Mouse (Mus musculus) heart, postnatal 14 days (tissue): ENCODE results near the gene Cc2d1b. TPM values are rescaled to one million over a fixed set of nuclear protein-coding genes. Genes with fewer than 3 reads are reported as not detected.

Source experiments
- DNase-seq, 2 experiments: peaks; one replicate each; pipeline ENCODE4 v3.0.0; 2021 to 2022
- intact Hi-C: fragments of 180-260 bp; cut with DNase I; formaldehyde crosslinking; loops from one replicate; pipeline ENCODE4 v1.15.1; 2025
- long read RNA-seq, 2 experiments: library from polyadenylated mRNA; stranded (forward); transcript quantifications; one replicate each; pipeline ENCODE4 v2.0.0; 2021
- total RNA-seq, 2 experiments: library from RNA; stranded (reverse); gene quantifications; 2 replicates each; pipeline ENCODE4 v1.2.3; 2021

Cc2d1b gene
- total RNA-seq = 10 to 100 TPM; 14.6 to 17.6 TPM
- long read RNA-seq, experiment 1, transcript Cc2d1b-201 (25 exons, 3,303 nt) = major isoform, 17 of 25 reads
- long read RNA-seq, experiment 1, partial matches to known transcripts = 3 of 25 reads
- long read RNA-seq, experiment 1, other reads (novel, unspliced or antisense) = 5 of 25 reads
- long read RNA-seq, experiment 2, transcript Cc2d1b-201 (25 exons, 3,303 nt) = major isoform, 11 of 18 reads
- long read RNA-seq, experiment 2, partial matches to known transcripts = 4 of 18 reads
- long read RNA-seq, experiment 2, other reads (novel, unspliced or antisense) = 3 of 18 reads

DNA sequence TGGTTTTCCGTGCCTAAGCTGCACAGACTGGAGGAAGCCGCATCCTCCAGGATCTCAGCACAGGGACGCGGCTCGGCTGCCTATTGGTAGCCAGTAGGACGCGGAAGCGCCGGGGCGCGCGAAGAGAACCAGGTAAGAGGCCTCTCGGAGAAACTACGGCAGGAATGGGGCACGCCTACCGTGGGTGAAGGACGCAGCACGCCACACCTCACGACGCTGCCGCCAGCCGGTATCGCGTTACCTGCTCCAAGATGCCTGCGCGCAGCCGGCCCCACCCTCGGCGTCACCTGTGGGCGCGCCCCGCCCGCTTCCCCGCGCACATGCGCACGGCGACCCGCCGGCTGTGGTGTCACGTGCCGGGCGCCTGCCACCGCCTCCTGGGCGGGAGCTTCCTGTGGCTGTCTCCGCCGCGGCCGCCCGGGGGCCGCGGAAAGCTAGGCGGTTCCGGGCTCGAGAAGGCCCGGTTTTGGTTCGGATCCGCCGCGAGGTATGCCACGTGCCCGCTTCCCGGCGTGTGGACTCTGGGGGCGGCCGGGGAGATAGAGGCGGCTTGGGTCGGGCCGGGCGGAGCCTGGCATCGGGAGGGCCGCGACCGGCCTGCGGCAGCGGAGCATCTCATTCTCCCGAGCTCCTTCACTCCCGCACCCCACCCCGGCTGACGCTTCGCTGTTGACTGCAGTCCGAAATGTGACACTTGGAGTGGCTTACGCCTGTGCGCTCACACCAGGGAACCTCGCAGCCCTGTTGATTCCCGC, at the start of gene Cc2d1b:
TSS of gene Cc2d1b (plus strand) at position 354 of the 755 bp plus-strand sequence.
- intact Hi-C loops = loop anchor here (5.0 kb wide), 1 partner anchor 277 kb away; no protein-coding TSS in a partner anchor
- DNase-seq = peak; percentile 91 to 93

DNA sequence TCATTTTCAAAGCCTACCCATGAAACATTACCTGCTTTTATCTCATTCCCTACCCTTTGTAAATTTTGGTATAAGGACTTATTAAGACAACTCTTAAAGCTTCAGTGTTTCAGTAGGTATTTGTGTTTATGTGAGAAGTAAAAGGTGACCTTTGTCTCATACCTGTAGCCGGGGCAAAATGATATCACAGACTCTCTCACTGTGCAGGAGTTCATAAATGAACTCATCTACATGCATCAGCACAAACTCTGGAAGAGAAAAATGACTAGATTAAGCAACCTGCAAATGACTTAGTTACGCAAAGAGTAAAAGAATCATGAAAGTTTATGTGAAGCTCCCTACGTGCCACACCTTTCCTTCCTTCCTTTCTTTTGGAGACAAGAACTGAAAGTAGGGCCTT, 47.1 kb upstream of the Cc2d1b start:
- intact Hi-C loops = no loop called here
- no peak for DNase-seq

DNA sequence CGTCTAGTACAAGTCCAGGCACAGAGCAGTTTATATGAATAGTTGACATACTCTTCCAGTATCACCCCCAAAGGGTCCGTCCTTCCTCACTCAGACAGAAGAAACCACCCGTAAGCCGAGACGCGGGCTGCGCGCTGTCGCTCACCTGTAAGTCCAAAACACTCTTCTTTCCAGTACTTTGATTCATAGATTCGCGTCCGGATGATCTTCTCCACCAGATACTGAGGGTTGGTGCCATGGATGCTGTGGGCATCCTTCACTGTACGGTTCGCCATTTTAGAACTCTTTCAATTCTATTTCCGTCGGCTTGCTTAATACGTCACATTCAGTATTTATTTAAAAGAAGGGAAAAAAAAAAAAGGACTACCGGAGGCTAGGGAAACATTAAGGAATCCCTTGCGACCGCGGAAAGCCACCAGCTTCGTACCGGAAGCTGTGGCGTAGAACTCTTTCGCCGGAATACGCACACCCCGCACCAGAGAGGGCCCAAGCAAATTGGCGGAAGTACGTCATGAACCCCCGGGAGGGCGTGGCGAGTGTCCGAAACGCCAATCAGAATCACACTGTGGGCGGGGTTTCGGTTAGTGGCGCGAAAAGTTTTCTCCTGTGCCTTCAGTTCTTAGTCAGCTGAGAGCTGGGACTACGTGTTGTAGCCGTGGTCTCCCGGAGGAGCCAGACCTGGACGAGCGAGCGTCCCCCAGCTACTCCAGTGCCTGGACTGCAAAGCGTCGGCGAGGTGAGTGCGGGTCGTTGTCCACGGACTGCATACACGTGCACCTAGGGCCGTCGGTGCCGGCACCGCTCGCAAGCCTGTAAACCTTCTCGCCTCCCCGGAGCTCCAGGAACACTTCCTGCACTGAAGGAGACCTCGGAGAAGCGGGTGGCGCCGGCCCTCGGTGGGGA, 40.6 kb upstream of the Cc2d1b start, which contains the start of the genes Prpf38a and Orc1:
TSS of gene Prpf38a (minus strand) at position 497 of the 903 bp plus-strand sequence.
TSS of gene Orc1 (plus strand) at position 584 of the 903 bp plus-strand sequence.
- peak; percentile 95 to 98 for DNase-seq
- intact Hi-C loops = loop anchor here (1.0 kb wide), 1 partner anchor 39 kb away; no protein-coding TSS in a partner anchor

DNA sequence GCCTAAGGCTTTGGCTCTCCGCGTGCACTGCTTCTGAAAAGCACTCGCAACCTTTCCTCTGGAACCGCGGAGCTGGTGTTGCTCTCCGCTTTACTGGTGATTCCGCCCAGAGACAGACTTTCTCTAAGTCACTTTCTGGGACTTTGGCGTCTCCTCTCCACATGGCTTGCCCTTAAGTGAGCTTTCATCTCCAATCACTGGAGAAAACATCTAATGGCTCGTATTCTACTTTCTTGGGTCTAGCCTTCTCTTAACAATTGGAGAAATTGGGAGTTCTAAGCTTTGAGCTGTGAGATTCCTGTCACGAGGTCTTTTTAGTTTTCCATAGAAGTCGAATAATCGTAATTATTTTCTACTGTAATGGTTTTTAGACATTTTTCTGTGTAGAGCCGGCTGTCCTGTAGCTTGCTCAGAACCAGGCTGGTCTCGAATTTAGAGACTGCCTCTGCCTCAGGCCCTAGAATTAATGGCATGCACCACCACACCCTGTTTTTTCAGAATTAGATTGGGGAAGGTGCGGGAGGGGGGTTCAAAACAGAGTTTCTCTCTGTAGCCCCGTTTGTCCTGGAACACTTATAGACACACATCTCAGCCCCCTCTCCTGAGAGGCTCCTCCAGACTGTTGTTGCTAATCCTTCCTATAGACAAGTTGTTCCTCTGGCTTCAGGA, 39.9 kb upstream of the Cc2d1b start:
- DNase-seq = no peak
- intact Hi-C loops = loop anchor here (1.0 kb wide), 1 partner anchor 38 kb away; no protein-coding TSS in a partner anchor

DNA sequence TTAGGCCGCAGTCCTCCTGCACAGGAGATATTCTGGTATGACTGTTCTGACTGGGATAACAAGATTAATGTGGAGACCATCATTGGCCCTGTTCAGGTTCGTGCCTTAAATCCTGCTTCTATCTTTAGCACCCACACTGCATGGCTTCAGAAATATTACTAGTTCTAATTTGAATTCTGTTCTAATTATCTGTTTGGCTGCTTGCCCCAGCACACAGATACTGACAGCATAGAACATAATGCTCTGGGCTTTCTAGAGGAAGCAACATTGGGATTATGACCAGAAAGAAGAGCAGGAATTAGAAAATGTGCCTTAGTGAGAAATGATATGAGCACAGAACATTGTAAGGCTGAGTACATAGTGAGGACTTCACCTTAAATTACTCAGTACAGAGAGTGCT, 26.4 kb upstream of the Cc2d1b start:
- DNase-seq = no peak
- intact Hi-C loops = no loop called here

DNA sequence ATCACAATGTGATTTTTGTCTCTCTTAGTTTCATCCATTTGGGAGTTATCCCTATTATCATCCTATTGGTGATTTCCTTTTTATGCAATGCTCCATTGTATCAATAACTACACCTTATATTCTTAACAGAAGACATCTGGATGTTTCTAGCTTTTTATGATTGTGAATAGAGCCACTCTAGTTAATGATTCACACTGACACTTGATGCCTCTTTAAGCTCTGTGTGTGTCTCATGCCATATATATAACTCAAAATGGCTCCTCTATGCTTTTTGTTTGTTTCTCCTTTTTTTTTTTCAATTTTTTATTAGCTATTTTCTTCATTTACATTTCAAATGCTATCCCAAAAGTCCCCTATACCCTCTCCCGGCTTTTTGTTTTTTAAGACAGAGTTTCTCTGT, 24.0 kb upstream of the Cc2d1b start:
- no peak for DNase-seq
- intact Hi-C loops = no loop called here

DNA sequence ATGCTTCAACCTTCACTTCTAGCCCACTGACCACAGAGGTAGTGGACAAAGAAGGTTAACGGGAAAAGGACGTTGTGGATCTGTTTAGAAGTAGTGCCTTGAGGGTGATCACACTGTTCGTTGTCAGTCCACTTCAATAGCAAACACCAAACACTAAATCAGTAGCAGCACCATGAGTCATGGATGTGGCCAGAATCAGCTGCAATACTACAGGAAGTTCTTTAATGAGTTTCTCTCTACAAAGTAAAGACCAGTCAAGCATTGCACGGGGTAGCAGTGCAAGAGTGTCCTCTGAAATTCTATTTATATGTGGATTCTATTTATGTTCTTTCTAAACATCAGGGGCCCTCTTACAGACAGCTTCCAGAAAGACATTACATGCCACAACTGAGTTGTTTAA, 21.4 kb upstream of the Cc2d1b start:
- no peak for DNase-seq
- intact Hi-C loops = no loop called here

DNA sequence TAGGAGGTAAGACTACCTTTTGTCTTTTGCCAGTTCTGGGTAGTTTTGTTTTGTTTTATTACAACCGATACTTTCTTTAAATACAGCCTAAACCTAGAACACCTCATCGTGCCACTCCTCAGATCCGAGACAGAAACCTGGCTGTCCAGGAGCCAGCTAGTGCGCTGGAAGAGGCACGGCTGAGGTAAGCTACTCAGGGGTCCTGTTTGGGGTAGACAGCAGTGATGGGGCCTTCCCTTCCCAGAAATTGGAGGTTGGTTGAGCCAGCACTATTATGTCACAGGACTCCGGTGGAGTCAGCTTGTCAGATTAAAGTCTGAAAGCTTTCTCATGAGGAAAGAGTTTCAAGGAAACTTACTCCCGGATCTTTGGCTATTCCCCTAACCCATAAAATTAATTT, 17.9 kb upstream of the Cc2d1b start:
- DNase-seq = no peak
- intact Hi-C loops = no loop called here

DNA sequence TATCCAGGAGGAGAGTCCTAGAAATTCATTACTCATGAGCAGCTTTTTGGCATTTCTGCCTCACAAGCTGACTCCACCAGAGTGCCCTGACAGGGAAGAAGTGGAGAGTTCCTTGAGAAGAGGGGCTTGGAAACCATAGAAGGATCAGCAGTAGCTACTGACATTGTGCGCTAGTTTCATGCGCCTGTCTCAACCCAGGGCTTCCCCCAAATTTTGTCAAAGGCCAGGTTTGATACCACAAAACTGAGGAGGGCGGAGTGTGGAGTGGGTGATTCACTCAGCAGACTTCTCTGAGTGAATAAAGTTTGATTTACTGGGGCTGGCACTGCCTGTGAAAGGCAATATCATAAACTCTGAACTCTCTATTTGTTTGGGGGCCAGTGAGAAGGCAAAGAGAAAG, 11.1 kb upstream of the Cc2d1b start:
- intact Hi-C loops = no loop called here
- no peak for DNase-seq

DNA sequence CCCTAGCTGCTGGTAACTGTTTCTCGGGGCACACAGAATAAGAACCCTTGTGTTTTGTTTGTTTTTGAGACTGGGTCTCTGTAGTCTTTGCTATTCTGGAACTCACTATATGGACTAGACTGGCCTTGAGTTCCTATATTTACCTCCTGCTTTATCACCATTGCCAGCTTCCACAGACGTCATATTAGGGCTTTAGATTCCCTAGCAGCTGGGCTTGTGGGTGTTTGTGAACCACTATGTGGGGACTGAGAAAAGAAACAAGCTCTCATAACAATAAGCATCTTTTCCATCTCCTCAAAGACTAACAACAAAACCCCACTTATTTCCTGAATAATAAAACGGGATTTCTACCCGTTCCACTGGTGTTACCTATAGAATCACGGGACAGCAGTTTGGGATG, 8.8 kb upstream of the Cc2d1b start:
- DNase-seq = no peak
- intact Hi-C loops = no loop called here

DNA sequence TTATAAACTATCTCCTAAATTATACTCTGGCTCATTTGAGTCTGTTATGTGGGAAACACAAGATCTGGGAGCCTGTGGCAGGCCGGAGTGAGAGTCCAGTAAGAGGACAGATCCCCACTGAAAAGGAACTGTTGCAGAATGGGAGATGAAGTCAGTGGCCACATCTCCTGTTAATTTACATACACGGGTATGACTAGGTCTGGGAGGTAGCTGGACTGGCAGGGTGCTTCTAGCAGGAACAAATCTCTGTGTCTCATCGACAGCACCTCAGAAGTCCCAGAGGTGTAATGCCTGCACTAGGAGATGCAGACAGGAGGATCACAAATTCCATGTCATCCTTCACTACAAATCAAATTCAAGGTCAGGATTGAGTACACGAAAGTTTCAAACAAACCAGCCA, 1.2 kb upstream of the Cc2d1b start:
- intact Hi-C loops = loop anchor here (1.0 kb wide), 1 partner anchor 39 kb away; the partner anchor contains the start of genes Orc1 and Prpf38a
- no peak for DNase-seq

DNA sequence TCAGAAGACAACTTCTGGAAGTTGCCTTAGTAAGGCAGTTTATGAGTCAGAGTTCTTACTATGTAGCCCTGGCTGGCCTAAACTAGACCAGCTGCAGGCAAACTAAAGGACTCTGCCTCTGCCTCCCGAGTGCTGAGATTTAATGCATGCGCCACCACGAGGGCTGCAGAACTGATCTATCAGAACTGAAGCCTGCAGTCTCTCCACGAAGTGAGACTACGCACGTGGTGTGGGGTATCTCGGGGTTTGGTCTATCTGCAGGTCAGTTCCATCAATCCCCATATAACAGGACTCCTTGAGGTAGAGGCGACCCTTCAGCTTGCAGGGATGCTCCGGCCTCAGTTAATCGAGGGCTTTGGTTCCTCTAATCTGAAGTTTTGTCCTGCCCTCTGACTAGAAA, 575 bp upstream of the Cc2d1b start:
- DNase-seq = peak; percentile 6 to 9
- intact Hi-C loops = no loop called here

DNA sequence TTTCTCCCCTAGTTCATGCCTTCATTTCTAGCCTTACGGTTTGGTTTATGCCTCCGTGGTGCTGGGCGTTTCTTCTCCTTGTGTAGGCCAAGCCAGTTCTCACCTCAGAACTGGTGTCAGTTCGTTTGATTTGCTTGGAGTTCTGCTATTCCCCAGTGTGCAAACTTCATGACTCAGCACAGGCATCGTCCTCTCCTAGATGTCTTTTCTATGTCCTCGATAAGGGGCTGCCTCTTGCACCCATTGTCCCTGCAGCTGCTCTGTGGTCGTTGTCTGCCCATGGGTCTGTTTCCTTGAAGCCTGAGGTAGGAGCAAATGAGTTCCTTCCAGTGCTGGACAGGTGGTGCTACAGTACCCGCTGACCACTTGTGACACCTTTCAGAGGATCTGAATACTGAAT, 796 bp downstream of the Cc2d1b start:
- no peak for DNase-seq
- intact Hi-C loops = loop anchor here (5.0 kb wide), 1 partner anchor 278 kb away; no protein-coding TSS in a partner anchor

DNA sequence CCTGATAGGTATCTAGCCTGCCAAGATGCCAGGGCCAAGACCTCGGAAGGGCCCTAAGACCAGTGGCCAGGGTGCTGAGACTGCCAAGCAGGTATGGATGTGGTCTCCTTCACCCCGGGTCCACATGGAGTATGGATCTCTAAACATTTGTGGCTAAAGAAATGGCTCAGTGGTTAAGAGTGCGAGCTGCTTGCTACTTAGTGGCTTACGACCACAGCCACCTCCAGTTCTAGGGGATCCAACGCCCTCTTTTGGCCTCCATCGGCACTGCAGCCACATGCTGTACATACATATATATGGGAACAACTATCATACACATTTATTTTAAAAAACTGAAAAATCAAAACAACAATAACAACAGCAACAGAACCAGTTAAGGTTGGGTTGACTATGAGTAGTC, 1.8 kb downstream of the Cc2d1b start:
- intact Hi-C loops = loop anchor here (5.0 kb wide), 1 partner anchor 279 kb away; no protein-coding TSS in a partner anchor
- no peak for DNase-seq

DNA sequence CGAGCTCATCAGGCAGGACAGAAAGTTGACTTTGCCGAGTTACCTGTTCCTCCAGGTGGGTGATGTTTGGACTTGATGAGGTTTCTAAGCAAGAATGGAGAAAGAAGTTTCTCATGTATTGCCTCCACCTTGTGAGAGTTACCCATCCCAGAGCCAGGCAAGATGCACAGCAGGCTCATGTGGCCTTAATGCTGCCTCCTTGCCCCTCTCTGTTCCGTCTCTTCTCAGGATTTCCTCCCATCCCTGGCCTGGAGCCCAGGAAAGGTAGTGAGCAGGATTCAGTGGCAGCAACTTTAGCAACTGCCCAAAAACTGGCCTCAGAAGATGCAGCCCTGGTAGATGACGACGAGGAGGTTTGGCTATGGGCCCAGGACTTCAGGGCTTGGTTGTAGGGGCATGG, 7.3 kb downstream of the Cc2d1b start:
- DNase-seq = no peak
- intact Hi-C loops = no loop called here

DNA sequence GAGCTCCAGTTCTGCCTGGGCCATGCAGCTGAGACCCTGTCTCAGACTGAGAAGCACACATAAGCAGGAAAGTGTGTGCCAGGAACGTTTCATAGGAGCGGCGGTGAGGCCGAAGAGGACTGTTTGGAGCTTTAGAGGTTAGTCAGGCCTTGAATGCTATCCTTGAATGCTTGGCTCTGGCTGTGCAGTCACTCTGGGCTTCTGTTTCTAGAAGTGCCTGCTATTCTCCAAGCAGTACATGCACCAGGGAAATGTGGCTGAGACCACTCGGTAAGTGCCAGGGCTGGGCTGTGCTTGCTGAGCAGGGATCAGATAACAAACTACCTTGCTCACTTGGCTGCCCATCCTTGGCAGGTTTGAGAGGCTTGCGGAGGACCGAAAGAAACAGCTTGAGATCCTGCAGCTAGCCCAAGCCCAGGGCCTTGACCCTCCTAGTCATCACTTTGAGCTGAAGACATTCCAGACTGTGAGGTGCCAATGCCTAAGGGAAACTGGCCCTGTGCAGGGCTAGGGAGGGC, 9.7 kb downstream of the Cc2d1b start:
- intact Hi-C loops = no loop called here
- no peak for DNase-seq

DNA sequence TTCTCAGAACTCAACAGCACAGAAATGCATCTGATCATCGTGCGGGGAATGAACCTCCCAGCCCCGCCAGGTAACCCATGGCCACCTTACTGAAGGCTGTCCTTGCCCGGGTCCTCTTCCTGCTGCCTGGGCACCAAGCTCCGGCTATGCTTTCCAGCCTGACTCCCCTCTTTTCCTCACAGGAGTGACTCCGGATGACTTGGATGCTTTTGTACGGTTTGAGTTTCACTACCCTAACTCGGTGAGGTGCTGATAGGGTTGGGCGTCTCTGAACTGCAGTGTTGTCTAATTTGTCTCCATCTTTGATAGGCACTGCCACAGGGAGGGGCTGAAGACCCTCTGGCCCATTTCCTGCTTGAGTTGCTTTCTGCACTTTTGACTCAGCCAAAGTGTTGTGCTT, 10.4 kb downstream of the Cc2d1b start:
- intact Hi-C loops = no loop called here
- no peak for DNase-seq

DNA sequence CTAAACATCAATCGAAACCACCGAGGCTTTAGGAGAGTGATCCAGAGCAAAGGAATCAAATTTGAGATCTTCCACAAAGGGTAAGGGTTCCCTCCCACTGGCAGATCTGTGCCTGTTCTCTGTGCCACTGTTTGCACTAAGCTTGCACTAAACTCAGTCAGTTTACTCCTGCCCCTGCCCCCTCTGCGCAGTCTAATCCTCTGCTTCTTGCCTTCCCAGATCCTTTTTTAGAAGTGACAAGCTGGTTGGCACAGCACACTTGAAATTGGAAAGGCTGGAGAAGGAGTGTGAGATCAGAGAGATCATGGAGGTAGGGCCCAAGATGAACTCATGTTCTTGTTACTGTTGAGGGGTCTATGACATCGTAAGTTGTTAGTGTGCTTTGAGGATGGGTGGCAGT, 11.9 kb downstream of the Cc2d1b start:
- intact Hi-C loops = no loop called here
- no peak for DNase-seq

DNA sequence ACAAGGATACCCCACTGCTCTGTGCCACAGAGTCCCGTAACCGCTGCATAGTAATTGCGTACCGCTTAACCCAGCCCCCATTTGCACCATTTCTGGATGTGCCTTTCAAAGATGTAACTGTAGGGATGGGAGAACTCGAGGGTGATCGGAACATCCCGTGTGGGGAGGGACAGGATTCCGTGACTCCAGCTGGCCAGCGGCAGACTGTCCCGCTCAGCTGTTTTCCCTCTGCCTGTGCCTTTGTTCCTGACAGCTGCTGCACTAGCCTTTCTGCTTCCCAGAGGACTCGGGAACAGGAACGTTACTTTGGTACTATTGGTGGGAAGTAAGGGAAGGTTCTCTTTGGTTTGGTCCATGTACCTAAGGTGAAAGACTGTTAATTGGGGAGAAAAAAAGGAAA, 14.0 kb downstream of the Cc2d1b start:
- intact Hi-C loops = no loop called here
- peak in 1 of 2 experiments; percentile 9 for DNase-seq

DNA sequence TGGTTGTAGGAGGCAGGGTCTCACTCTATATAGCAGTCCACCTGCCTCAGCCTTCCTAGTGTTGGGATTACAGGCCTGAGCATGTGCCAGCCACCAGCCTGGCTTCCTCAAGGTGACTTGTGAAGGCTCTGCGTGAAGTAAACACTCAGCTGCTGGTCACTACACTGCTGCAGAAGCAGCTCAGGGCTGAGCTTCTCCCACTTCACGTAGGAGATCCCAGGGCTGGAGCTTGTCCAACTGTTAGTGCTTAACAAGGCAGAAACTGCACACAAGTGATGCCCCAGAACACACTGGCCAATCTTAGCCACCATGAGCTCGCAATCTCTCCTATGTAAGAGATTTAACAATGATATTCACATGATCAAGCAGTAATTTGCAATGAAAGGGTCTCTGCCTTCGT, 15.0 kb downstream of the Cc2d1b start:
- intact Hi-C loops = no loop called here
- no peak for DNase-seq
